ENCODE assay signal across 8 mouse cellular contexts in the genomic region with DNA sequence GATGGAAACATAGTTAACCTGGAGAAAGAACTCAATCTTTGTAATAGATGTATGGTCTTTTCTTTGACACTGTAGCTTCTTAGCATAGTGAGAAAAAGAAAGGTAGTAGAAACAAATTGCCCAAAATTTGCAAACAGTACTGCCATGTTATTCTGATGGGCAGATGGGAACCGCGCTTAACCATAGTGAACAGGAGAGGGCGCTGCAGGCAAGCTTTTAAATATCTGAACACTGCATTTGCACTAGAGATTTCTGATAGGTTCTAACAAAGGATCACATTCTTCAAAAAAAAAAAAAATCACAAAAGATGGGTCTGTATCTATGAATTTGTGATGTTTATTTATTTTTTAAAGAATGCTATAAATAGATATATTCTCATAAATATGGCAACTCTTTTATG. TPM values are rescaled to one million over a fixed set of nuclear protein-coding genes. Genes with fewer than 3 reads are reported as not detected.
DNase-seq lines count a peak whose midpoint lies in the region; ATAC-seq lines count a peak whose summit lies in the region.

No protein-coding gene starts in this region.

- H3K4me3 ChIP-seq in intestine, embryonic 14.5 days (ENCODE audit: low read depth, low read length) = no peak overlapping the region
- no peak overlapping the region for H3K4me3 ChIP-seq in intestine, embryonic 16.5 days (ENCODE audit: low read length)

- no peaks in the 10 kb centered on the region for H3K9me3 ChIP-seq in intestine, embryonic 14.5 days (ENCODE audit: control insufficient read depth, low read length)
- H3K9me3 ChIP-seq in intestine, embryonic 16.5 days (ENCODE audit: control insufficient read depth, low read length) = no peaks in the 10 kb centered on the region

- peak; percentile 68 for DNase-seq in intestine, embryonic 14.5 days (ENCODE audit: low spot score)
- DNase-seq in R1 (ENCODE audit: low read depth, low spot score) = peak; percentile 56
- DNase-seq in embryo, embryonic 10.5 days (ENCODE audit: low spot score) = peak; percentile 82
- DNase-seq in heart, postnatal 14 days = peak; percentile 53 to 73
- peak; percentile 58 for DNase-seq in layer of hippocampus, adult 9-11 months
- DNase-seq in lung, postnatal 25 days (ENCODE audit: low spot score) = peak; percentile 54
- DNase-seq in right cerebral cortex, postnatal 25 days = peak; percentile 55

- no peak overlapping the region for H3K27ac ChIP-seq in intestine, embryonic 14.5 days (ENCODE audit: low read depth)
- H3K27ac ChIP-seq in intestine, embryonic 16.5 days (ENCODE audit: low read length) = no peak overlapping the region

- ATAC-seq in intestine, embryonic 14.5 days (replicated peaks; ENCODE audit: low FRiP score, low TSS enrichment, low read depth) = 0 out of 2 replicates have a peak, but pooled peaks have one; percentile 62
- no peak for ATAC-seq in intestine, embryonic 16.5 days

- no peak overlapping the region for H3K4me2 ChIP-seq in intestine, embryonic 14.5 days (ENCODE audit: low read length)
- no peak overlapping the region for H3K4me2 ChIP-seq in intestine, embryonic 16.5 days (ENCODE audit: low read depth, low read length)

- no peaks in the 10 kb centered on the region for H3K36me3 ChIP-seq in intestine, embryonic 14.5 days (ENCODE audit: control insufficient read depth, insufficient read depth, low read length)
- no peaks in the 10 kb centered on the region for H3K36me3 ChIP-seq in intestine, embryonic 16.5 days (ENCODE audit: control insufficient read depth, insufficient read depth, low read length)

- 5% methylated on average over 3 of the region's 3 CpGs for WGBS in intestine, embryonic 14.5 days
- 1% methylated on average over 3 of the region's 3 CpGs for WGBS in intestine, embryonic 16.5 days

- no peaks in the 10 kb centered on the region for H3K4me1 ChIP-seq in intestine, embryonic 14.5 days (replicated peaks; ENCODE audit: control insufficient read depth, insufficient read depth, low read length)
- H3K4me1 ChIP-seq in intestine, embryonic 16.5 days (ENCODE audit: control insufficient read depth, insufficient read depth, low read length) = no peaks in the 10 kb centered on the region

- intact Hi-C loops in heart, postnatal 14 days (cut with DNase I) = loop anchor here (5.0 to 10.0 kb wide), 3 partner anchors 129 to 422 kb away; a partner anchor contains a TSS

- 0 out of 2 replicates have a peak, but pooled peaks cover 3% of the 10 kb centered on the region for H3K27me3 ChIP-seq in intestine, embryonic 14.5 days (replicated peaks; ENCODE audit: control insufficient read depth, insufficient read depth, low read length)
- H3K27me3 ChIP-seq in intestine, embryonic 16.5 days (replicated peaks; ENCODE audit: control insufficient read depth, insufficient read depth, low read length) = no peaks in the 10 kb centered on the region

- no peak overlapping the region for H3K9ac ChIP-seq in intestine, embryonic 14.5 days (ENCODE audit: low read length)
- no peak overlapping the region for H3K9ac ChIP-seq in intestine, embryonic 16.5 days (ENCODE audit: low read depth, low read length)

RNA-seq across cellular contexts. Expression of a gene that starts 8.2 kb away (rescaled TPM):
- 66.1 and 67.6 TPM in 2 replicates for polyA plus RNA-seq in intestine, embryonic 14.5 days (2014; fragmentation: Nextera tagmentation; extraction: Ambion mirVana)
- polyA plus RNA-seq in intestine, embryonic 16.5 days (2015; fragmentation: Nextera tagmentation; extraction: Ambion mirVana) = 43.8 and 49.5 TPM in 2 replicates
- 10 to 100 TPM; 32.5 to 35.2 TPM for total RNA-seq in heart, postnatal 14 days (2021)

RNA-seq across cellular contexts. Expression of a gene that starts 58.3 kb away (rescaled TPM):
- polyA plus RNA-seq in intestine, embryonic 14.5 days (2014; fragmentation: Nextera tagmentation; extraction: Ambion mirVana) = 8.4 and 8.7 TPM in 2 replicates
- 3.7 and 4.7 TPM in 2 replicates for polyA plus RNA-seq in intestine, embryonic 16.5 days (2015; fragmentation: Nextera tagmentation; extraction: Ambion mirVana)
- total RNA-seq in heart, postnatal 14 days (2021) = 1 to 10 TPM; 4.0 to 4.6 TPM
